Mouse (Mus musculus) ES-E14 (cell line): ENCODE data around the gene Gm10638. TPM values are rescaled to one million over a fixed set of nuclear protein-coding genes. Genes with fewer than 3 reads are reported as not detected.

Experiments
- DNase-seq: peaks from one replicate; pipeline ENCODE4 v3.0.0-alpha.2; 2013; ENCODE audit warnings: low read depth, low spot score
- H3K27ac ChIP-seq: 2 replicates; pipeline ENCODE4 v1.5.1; 2012; ENCODE audit warnings: low read depth, mild to moderate bottlenecking, low read length, moderate library complexity, mixed read lengths; ENCODE audit not compliant: poor library complexity, insufficient read depth, severe bottlenecking
- H3K36me3 ChIP-seq: 2 replicates; pipeline ENCODE4 v1.6.1; 2012; ENCODE audit warnings: mild to moderate bottlenecking, low read length, moderate library complexity, mixed read lengths; ENCODE audit not compliant: control insufficient read depth, poor library complexity, insufficient read depth, severe bottlenecking
- H3K4me1 ChIP-seq, 2 experiments: fragments of 150-350 bp in 1 of 2; sonication (generic) in 1 of 2; 2 replicates each; pipeline ENCODE4 v1.6.1; 2012; ENCODE audit warnings: low read length in 2 of 2, mild to moderate bottlenecking in 1 of 2, mixed read lengths in 1 of 2; ENCODE audit not compliant: control insufficient read depth in 2 of 2, insufficient read depth in 2 of 2, poor library complexity in 1 of 2
- H3K4me3 ChIP-seq, 2 experiments: fragments of 150-350 bp in 1 of 2; sonication (generic) in 1 of 2; 2 replicates each; pipeline ENCODE4 v1.5.1; 2012; ENCODE audit warnings: low read length in 2 of 2, low read depth in 1 of 2, mild to moderate bottlenecking in 1 of 2, mixed read lengths in 1 of 2; ENCODE audit not compliant: insufficient read depth in 1 of 2, poor library complexity in 1 of 2, severe bottlenecking in 1 of 2
- H3K9ac ChIP-seq: 2 replicates; pipeline ENCODE4 v1.6.1; 2012; ENCODE audit warnings: low read depth, mild to moderate bottlenecking, low read length, mixed read lengths; ENCODE audit not compliant: poor library complexity, insufficient read depth, severe bottlenecking
- H3K9me3 ChIP-seq: fragments of 150-350 bp; sonication (generic); 2 replicates; pipeline ENCODE4 v1.6.1; 2012; ENCODE audit warnings: low read depth, mild to moderate bottlenecking, low read length; ENCODE audit not compliant: control insufficient read depth, insufficient read depth
- CHD2 ChIP-seq: IDR thresholded peaks from 2 replicates; pipeline ENCODE4 v1.6.1; 2014; ENCODE audit warnings: mild to moderate bottlenecking, low read depth, low read length, inconsistent platforms
- HCFC1 ChIP-seq: IDR thresholded peaks from 2 replicates; pipeline ENCODE4 v1.6.1; 2012; ENCODE audit warnings: low read length, inconsistent platforms, borderline replicate concordance; ENCODE audit not compliant: insufficient read depth
- MAFK ChIP-seq: IDR thresholded peaks from 2 replicates; pipeline ENCODE4 v1.6.1; 2014; ENCODE audit warnings: mild to moderate bottlenecking, low read depth, low read length, inconsistent platforms; ENCODE audit not compliant: insufficient read depth
- ZC3H11A ChIP-seq: IDR thresholded peaks from 2 replicates; pipeline ENCODE4 v1.6.1; 2012; ENCODE audit warnings: low read depth, mild to moderate bottlenecking, inconsistent platforms, low read length, borderline replicate concordance
- ZNF384 ChIP-seq: IDR thresholded peaks from 2 replicates; pipeline ENCODE4 v1.6.1; 2012; ENCODE audit warnings: low read depth, low read length, inconsistent platforms
- in situ Hi-C, 2 experiments: fragments of 600-800 bp; cut with MboI; formaldehyde crosslinking; loops; one replicate each; pipeline ENCODE4 v1.15.1; 2025; ENCODE audit warnings: low sequenced_read_pairs in 2 of 2, inconsistent platforms in 1 of 2; ENCODE audit not compliant: unreplicated experiment in 2 of 2
- total RNA-seq: library from RNA; depleted of rRNA; stranded (reverse); fragments of 300-350 nt; gene quantifications from 2 replicates; pipeline ENCODE4 v1.2.3, GENCODE M21; 2012

Gm10638 gene
- total RNA-seq, 1 experiment: 0.54 TPM

DNA sequence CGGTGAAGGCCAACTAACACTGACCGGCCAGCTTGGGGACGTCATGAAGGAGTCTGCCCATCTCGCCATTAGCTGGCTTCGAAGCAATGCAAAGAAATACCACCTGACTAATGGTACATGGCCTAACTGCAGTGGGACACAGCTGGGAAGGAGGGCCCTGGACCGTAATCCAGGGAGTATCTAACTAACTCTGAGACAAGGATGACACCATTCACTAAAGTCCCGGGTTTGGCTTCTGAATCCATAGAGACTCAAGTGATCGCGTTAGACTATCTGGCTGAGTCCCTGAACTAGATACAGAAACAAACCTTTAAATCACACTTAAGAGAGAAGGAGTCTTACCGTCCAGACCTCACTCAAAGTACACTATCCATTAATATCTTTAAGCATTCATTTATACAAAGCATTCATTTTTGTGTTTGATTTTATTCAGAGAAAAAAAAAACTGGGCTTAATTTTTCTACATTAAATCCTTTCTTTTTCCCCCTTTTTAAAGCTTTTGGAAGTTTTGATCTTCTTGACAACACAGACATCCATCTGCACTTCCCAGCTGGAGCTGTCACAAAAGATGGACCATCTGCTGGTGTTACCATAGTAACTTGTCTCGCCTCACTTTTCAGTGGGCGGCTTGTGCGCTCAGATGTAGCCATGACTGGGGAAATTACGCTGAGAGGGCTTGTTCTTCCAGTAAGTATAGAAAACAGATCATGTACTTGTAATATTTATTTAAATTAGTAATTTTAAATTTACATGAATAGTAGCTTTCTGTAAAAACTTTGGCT, 31.9 kb upstream of the Gm10638 start:
- no peak overlapping the region for H3K9ac ChIP-seq
- H3K4me3 ChIP-seq: no peak overlapping the region
- H3K27ac ChIP-seq: no peak overlapping the region
- peaks cover 5% of the 10 kb centered on the region; the same call in 1 of the 2 replicates for H3K36me3 ChIP-seq
- no peak for TF ChIP-seq CHD2
- no peak for TF ChIP-seq MAFK
- no peak for TF ChIP-seq ZNF384
- TF ChIP-seq HCFC1: no peak
- no peak for TF ChIP-seq ZC3H11A
- 0 out of 4 replicates have a peak, but pooled peaks cover 0 to 3% of the 10 kb centered on the region in 2 experiments for H3K4me1 ChIP-seq
- in situ Hi-C loops: no loop called here
- no peaks in the 10 kb centered on the region for H3K9me3 ChIP-seq
- no peak for DNase-seq

DNA sequence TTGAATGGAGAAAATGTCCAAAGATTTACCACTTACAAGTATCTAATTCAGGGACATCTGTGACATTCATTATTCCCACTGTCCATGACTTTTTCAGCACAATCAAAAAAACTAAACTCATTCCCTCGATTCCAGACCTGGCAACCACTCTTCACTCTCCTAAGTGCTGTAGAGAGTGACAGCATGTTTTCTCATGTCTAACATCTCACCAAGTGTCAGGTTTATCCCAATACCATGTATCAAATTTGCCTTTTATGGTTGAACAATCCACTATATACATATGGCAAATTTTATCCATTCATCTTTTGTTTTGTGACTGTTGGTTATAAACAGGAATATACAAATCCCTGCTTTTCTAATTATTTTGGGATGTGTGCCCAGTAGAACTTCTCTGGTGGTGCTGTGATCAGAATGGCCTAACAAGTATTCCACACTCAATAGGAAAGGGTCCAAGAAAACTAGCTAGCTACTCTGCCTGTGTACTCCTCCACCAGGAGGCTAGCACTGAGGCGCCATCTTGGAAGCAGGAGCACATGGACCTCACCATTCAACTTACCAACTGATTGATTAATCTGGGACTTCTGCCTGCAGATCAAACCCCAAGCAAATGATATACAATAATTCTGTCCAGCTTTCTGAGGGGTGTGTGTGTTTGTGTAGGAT, 27.0 kb upstream of the Gm10638 start:
- Histone ChIP-seq H3K9ac (no peak overlapping the region), H3K9me3 (no peaks in the 10 kb centered on the region), H3K4me3 (no peak overlapping the region), H3K36me3 (peaks cover 8% of the 10 kb centered on the region; the same call in 1 of the 2 replicates), H3K27ac (no peak overlapping the region), H3K4me1 (peaks cover 0 to 5% of the 10 kb centered on the region in 2 experiments; a peak in 1 of 4 replicates)
- no peak for DNase-seq
- TF ChIP-seq HCFC1: no peak
- no peak for TF ChIP-seq MAFK
- TF ChIP-seq ZNF384: no peak
- no peak for TF ChIP-seq CHD2
- no peak for TF ChIP-seq ZC3H11A
- in situ Hi-C loops: no loop called here

DNA sequence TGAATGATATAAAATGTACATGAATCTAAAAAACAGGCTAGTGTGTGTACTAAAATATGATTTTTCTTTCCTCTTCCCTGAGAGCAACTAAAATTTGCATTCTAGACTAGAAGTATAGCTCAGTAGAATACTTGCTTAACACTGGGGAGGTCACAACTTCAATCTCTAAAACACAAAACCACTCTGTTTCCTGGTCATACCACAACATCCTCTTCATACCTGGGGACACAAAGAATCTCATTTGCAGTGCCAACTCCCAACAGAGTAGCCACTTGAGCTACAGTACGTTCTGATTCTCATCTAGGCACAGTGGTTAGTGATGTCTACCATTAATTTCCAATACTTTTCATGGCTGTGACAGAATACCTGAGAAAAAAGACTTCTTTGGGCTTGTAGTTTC, 26.1 kb upstream of the Gm10638 start:
- no peak for DNase-seq
- no peak for TF ChIP-seq CHD2
- TF ChIP-seq ZC3H11A: no peak
- no peak for TF ChIP-seq ZNF384
- TF ChIP-seq HCFC1: no peak
- no peak for TF ChIP-seq MAFK
- Histone ChIP-seq H3K9ac (no peak overlapping the region), H3K4me1 (peaks cover 0 to 5% of the 10 kb centered on the region in 2 experiments; a peak in 1 of 4 replicates), H3K36me3 (peaks cover 8% of the 10 kb centered on the region; the same call in 1 of the 2 replicates), H3K27ac (no peak overlapping the region), H3K9me3 (no peaks in the 10 kb centered on the region), H3K4me3 (no peak overlapping the region)
- in situ Hi-C loops: no loop called here

DNA sequence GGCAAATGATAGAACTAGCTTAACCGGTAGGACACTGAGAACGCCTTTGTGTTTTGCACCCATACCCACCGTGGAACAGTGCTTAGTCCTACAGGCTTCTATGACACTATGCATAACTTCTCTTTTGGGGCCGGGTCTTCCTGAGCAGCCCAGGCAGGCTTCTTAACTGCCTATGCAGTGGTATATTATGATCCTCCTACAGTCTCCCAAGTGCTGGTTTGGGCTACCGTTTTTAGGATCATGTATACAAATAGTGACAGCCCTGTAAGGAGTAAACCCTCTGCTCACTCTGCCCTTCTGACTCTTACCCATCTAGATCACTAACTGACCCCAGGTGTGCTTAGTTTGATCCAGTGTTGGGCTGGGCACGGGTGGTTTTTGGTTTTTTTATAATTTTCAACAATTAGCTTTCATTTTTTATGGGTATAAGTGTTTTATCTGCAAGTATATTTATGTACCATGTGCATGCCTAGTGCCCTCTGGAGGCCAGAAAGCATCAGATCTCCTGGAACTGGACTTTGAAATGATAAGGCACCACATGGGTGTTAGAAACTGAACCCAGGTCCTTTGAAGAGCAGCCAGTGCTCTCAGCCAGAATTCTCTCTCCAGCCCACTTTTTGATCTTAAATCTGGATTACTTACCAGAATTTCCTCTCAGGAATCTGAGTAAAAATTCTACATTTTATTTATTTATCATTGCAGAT, 24.6 kb upstream of the Gm10638 start:
- H3K9ac ChIP-seq: no peak overlapping the region
- no peak overlapping the region for H3K4me3 ChIP-seq
- no peaks in the 10 kb centered on the region for H3K9me3 ChIP-seq
- TF ChIP-seq ZC3H11A: no peak
- TF ChIP-seq ZNF384: no peak
- no peak for TF ChIP-seq MAFK
- TF ChIP-seq HCFC1: no peak
- peaks cover 10% of the 10 kb centered on the region; the same call in 1 of the 2 replicates for H3K36me3 ChIP-seq
- H3K27ac ChIP-seq: no peak overlapping the region
- in situ Hi-C loops: no loop called here
- no peak for DNase-seq
- H3K4me1 ChIP-seq: peaks cover under 1 to 5% of the 10 kb centered on the region in 2 experiments; a peak in 1 of 4 replicates
